Mouse (Mus musculus) thymus, postnatal 14 days (tissue): Measurements from ENCODE around the gene Nupr1l.
"Not testable (repeated sequence)": the region's sequence is repeated elsewhere in the genome, so short reads cannot be mapped to it uniquely, and the experiment has no call there.

Experiments
- DNase-seq: peaks from one replicate; pipeline ENCODE4 v3.0.0; 2021

Gene Nupr1l

DNA sequence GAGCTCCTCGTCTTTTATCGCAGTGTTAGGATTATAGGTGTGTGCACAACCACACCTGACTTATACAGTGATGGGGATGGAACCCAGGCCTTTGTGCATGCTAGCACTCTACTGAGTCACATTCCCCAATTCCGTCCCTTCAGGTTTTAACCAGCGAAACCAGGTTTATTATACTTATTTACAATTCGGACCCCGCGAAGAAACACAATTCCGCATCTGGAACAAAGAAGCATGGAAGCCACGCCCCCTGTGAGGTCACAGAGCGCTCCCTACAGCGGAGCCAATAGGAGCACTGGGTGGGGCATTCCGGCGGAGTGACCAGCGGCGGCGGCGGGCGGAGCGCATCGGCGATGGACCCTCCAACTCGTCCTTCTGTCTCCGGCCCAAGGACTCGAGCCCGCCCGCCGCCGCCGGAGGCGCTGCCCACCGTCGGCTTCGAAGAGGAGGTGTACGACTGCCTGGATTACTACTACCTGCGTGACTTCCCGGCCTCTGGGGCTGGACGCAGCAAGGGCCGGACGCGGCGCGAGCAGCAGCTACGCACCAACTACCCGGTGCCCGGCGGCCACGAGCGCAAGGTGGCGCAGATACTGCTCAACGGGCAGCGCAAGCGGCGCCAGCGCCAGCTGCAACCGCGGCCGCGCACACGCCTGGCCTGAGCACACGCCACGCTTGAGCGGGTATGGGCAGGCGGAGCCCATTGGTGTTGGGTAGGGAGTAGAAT lies at the start of gene Nupr1l:
Gene Nupr1l, plus strand, starts transcription at position 299 of the 724 bp plus-strand sequence.
- peak; percentile 88 for DNase-seq

GRCm38 (mm10) chr5:129862325-129862724 lies 46.0 kb upstream of the Nupr1l start:
- no peak for DNase-seq

DNA sequence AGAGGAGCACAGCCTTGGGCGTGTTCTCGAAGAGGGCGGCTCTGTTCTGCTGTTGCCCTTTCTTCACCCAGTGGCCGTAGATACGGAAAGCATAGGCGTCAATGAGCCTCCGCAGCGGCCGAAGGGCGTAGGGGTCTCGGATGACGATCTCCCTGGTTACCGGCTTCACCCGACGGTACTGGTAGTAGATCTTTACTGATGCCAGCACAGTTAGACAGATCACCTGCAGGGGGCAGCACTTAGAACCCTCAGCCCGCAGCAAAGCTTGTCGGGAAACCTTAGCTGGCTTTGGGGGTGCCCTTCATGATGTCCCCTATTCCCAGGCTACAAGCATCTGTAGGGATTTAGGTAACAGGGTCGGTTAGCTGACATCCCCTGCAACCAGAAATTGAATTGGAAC lies 43.9 kb upstream of the Nupr1l start:
- peak; percentile 52 for DNase-seq

- no peak for DNase-seq
Observed at GRCm38 (mm10) chr5:129865841-129866240, 42.5 kb upstream of the Nupr1l start.

- DNase-seq = no peak
Observed at GRCm38 (mm10) chr5:129869238-129869995, 38.9 kb upstream of the Nupr1l start.

- DNase-seq = no peak
Observed at GRCm38 (mm10) chr5:129871238-129871637, 37.1 kb upstream of the Nupr1l start.

DNA sequence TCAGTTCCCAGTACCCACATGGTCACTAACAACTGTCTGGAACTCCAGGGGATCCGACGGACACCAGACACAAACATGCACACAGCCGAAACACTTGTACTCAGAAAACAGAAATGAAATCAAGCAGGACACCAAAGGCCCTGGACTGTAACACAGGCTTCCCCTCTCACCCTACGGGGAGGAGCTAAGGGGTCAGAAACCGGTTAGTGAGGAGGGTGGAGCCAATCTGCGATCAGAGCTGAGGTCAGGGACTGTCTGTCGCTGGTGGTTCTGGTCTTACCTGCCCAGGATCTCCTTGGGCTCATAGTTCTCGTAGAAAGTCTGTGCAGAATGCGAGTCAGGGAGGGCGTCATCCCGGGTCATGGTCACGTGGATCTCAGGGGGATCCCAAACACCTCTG lies 34.4 kb upstream of the Nupr1l start:
- no peak for DNase-seq

DNA sequence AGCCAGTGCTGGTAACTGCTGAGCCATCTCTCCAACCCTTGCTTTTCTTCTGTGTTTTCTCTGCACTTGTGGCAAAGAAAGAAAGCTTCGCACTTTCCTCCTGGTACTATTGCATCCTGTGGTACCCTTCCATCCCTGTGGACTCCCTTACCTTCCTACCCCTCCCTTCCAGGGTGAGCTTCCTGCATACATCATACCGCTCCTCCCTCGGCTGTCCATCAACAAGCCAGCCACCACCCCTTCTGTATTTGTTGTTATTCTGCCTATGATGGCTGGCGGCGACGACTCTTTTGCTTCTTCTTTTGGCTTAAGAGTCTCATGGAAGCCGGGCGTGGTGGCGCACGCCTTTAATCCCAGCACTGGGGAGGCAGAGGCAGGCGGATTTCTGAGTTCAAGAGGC lies 33.2 kb upstream of the Nupr1l start:
- DNase-seq = no peak

GRCm38 (mm10) chr5:129877731-129878455 lies 30.4 kb upstream of the Nupr1l start:
- no peak for DNase-seq

- no peak for DNase-seq
Observed at GRCm38 (mm10) chr5:129878946-129879345, 29.4 kb upstream of the Nupr1l start.

DNA sequence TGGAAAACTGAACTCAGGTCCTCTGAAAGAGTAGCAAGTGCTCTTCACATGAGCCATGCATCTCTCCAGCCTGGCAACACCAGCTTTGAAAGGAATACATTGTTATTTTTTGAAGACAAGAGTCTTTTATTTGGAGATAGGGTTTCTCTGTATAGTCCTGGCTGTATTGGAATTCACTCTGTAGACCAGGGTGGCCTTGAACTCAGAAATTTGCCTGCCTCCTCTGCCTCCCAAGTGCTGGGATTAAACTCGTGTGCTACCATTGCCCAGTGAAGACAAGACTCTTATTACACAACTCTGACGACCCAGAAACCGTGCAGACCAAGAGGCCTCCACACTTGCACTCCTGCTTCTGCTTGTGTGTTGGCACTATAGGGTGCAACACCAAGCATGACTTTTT lies 28.5 kb upstream of the Nupr1l start:
- DNase-seq = no peak

- peak; percentile 9 for DNase-seq
Observed at GRCm38 (mm10) chr5:129886271-129886670, 22.1 kb upstream of the Nupr1l start.

DNA sequence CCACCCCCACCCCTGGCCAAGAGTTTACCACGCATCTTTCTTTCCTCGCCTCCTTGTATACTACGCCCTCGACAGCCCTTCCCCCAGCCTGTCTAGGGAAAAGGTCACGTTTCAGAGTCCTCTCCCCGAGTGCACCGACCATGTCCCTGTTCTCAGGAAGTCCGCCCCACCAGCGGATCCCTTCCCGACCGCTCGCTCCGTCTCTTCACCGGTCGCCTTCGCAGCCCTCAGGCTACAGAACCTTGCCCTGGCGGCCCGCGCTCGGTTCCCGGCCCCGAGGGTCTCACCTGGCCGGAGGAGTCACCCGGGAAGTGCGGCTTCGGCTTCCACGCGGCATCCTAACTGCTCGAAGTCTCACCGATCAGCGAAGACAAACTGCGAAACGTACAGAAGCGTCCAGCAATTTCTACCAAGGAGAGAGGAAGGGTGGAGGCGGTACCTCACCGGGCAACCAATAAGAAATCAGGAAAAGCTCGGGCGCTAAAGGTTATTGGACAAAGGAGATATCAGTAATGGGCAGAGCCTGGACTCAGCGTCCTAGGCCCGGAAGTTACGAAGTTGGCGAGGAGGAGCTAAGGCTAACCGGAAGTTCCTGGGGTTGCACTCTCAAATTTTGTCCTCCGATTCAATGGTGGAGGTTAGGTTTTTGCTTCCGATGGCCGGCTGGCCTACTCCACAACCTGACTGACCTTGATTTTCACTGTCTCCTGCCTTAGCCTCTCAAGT lies 21.3 kb upstream of the Nupr1l start, which contains the start of gene Chchd2:
Gene Chchd2, minus strand, starts transcription at position 560 of the 726 bp plus-strand sequence.
- peak; percentile 89 for DNase-seq

DNA sequence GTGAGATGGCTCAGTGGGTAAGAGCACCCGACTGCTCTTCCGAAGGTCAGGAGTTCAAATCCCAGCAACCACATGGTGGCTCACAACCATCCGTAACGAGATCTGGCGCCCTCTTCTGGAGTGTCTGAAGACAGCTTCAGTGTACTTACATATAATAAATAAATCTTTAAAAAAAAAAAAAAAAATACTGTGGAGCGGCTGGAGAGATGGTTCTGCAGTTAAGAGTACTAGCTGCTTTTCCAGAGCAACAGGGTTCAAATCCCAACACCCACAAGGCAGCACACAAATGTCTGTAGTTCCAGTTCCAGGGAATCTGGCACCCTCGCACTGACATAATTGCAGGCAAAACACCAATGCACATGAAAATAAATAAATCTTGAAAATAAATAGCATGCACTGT lies 17.9 kb upstream of the Nupr1l start:
- DNase-seq = not testable (repeated sequence)

DNA sequence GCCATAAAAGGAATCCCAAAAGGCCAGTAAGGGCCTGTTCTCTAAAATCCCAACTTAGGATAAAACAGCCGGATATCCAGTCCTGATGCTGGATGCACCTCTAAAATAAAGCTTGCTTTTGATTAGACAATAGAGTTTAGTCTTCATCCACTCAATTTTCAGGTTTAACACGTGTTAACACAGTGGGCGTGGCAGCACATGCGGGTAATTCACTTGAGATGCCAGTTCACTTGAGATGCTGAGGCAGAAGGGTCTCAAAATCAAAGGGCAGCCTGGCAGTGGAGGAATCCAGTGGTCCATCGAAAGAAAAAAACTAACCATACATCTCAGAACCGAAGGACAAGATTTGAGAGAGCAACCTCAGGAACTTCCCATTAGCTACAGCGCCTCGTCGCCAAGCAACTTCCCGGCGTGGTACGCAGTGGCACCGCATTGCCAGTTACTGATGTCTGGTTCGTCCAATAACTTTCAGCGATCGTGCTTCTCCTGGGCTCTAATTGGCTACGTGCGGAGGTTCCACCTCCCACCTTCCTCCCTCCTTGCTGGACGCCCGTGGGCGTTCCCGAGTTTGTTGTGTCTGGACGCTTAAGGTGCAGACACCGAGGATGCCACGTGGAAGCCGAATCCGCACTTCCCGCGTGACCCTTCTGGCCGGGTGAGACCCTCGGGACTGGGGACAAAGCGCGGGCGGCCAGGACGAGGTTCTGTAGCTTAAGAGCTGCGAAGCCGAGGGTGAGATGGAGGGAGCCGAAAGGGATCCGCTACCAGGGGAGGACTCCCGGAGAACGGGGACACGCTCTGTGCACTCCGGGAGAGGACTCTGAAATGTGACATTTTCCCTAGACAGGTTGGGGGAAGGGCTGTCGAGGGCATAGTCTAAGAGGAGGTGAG lies 12.9 kb upstream of the Nupr1l start, which contains the start of gene Zbed5:
Gene Zbed5, plus strand, starts transcription at position 526 of the 891 bp plus-strand sequence.
- peak; percentile 82 for DNase-seq

DNA sequence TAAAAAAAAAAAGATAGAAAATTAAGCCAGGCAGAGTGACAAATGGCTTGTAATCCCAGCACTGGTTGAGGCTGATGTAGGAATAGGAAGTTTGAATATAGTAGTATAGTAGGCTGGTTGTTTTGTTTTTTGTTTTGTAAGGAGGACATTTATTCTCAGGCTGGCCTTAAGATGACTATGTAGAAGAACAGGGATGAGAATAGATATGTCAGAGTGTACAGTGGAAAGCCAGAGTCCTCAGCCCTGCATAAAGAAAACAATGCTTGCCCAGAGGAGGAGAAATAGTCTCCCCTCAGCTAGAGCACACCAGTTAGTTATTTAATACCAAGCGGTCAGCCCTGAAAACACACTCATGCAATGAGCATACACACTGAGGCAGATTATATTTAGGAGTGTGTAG lies 9.9 kb upstream of the Nupr1l start, which contains the start of gene Phkg1:
Gene Phkg1, minus strand, starts transcription at position 101 of the 400 bp plus-strand sequence.
- no peak for DNase-seq

- DNase-seq = no peak
Observed at GRCm38 (mm10) chr5:129907775-129908174, 565 bp upstream of the Nupr1l start.

DNA sequence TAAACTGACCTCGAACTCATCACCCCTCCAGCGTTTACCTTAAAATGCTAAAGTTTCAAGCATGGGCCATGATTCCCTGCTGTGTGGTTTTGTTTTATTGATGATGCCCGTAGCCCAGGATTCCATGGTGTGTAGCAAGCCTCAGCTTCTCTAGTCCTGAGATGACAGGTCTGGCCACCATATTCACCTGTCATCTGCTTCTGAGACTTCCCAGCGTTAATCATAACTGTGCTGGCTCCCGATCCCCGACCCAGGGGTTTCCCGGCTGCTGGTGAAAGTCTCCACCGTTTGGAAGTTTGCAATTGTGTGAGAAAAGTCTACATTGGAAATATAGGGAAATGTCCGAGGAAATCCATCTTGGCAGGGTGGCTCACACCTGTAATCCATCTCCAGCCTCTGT lies 807 bp downstream of the Nupr1l start:
- DNase-seq = no peak

GRCm38 (mm10) chr5:129909591-129909990 lies 1.3 kb downstream of the Nupr1l start:
- DNase-seq = no peak

GRCm38 (mm10) chr5:129914024-129914423 lies 5.7 kb downstream of the Nupr1l start:
- peak; percentile 53 for DNase-seq

- not testable (repeated sequence) for DNase-seq
Observed at GRCm38 (mm10) chr5:129915491-129915890, 7.2 kb downstream of the Nupr1l start.
